Mouse (Mus musculus) forebrain, embryonic 10.5 days (tissue): ENCODE data around the gene Lgals7. TPM values are rescaled to one million over a fixed set of nuclear protein-coding genes. Genes with fewer than 3 reads are reported as not detected.
"Not testable (repeated sequence)": the region's sequence is repeated elsewhere in the genome, so short reads cannot be mapped to it uniquely, and the experiment has no call there.

Experiments used
- DNase-seq: peaks from one replicate; pipeline ENCODE4 v3.0.0-alpha.2; 2017; ENCODE audit warnings: low spot score; ENCODE audit errors: extremely low spot score
- H3K27ac ChIP-seq: fragments of 300-500 bp; sonication (generic); 2 replicates; pipeline ENCODE4 v1.5.1; 2016; ENCODE audit warnings: mild to moderate bottlenecking
- H3K27me3 ChIP-seq: fragments of 300-500 bp; sonication (generic); 2 replicates; pipeline ENCODE4 v1.6.1; 2016; ENCODE audit warnings: mild to moderate bottlenecking; ENCODE audit not compliant: poor library complexity, severe bottlenecking
- H3K36me3 ChIP-seq: fragments of 300-500 bp; sonication (generic); replicated peaks from 2 replicates; pipeline ENCODE4 v1.6.1; 2016; ENCODE audit warnings: mild to moderate bottlenecking, moderate library complexity
- H3K4me1 ChIP-seq: fragments of 300-500 bp; sonication (generic); 2 replicates; pipeline ENCODE4 v1.6.1; 2016
- H3K4me3 ChIP-seq: fragments of 300-500 bp; sonication (generic); 2 replicates; pipeline ENCODE4 v1.5.1; 2016; ENCODE audit warnings: mild to moderate bottlenecking, moderate library complexity
- H3K9me3 ChIP-seq: fragments of 300-500 bp; sonication (generic); 2 replicates; pipeline ENCODE4 v1.6.1; 2016; ENCODE audit warnings: mild to moderate bottlenecking, moderate library complexity
- WGBS: fragments of 180-500 bp; shearing (Covaris S2); methylation state at CpG from one replicate; pipeline ENCODE4 v1.1.7; 2016; 5-methylcytosine and 5-hydroxymethylcytosine counted together
- polyA plus RNA-seq: library from polyadenylated mRNA; unstranded; fragments of >200 nt; fragmentation: Nextera tagmentation; extraction: Ambion mirVana; gene quantifications from 2 replicates; pipeline ENCODE4 v1.2.1, GENCODE M21; 2016

Lgals7 gene
- polyA plus RNA-seq, 1 experiment from 2014 or later = 0.26 TPM

DNA sequence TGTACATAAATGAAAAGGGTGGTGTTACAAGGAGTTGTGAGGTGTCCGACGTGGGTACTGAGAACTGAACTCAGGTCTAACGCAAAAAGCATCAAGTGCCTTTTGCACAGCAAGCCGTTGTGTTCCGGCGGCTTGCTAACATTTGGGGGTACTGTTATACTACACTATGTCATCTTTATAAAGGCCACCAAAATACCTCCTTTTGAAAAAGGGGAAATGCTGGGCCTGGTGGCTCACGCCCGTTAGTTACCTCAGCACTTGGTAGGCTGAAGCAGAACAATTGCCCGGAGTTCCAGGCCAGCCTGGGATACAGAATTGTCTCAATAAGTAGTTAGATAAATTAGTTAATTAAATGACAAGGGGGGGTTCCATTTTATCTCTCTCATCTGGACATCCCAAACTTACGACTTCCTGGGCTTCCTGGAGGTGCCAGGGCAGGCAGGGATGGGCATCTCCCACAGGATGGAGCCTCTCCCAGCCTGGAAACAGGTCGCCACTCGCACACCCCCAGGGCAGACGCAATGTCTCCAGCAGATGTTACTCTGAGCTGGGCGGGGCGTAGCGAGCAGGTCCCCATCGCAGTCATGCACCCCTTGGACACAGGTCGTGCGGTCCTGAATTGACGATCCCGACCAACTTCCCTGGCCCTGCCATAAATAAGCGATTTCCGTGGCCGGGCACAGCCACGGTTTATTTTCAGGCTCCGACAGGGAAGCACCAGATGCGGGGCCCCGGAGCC lies 3.3 kb downstream of the Lgals7 start:
- WGBS = 91% methylated on average over 28 of the region's 28 CpGs
- Histone ChIP-seq H3K4me3 (peak overlapping the region; percentile 20; the same call in 1 of the 2 replicates), H3K27me3 (peaks cover 10% of the 10 kb centered on the region; the same call in 1 of the 2 replicates), H3K36me3 (no peaks in the 10 kb centered on the region), H3K27ac (peak overlapping the region; percentile 51; the same call in 1 of the 2 replicates), H3K4me1 (peaks cover 32% of the 10 kb centered on the region), H3K9me3 (no peaks in the 10 kb centered on the region)
- DNase-seq = no peak

DNA sequence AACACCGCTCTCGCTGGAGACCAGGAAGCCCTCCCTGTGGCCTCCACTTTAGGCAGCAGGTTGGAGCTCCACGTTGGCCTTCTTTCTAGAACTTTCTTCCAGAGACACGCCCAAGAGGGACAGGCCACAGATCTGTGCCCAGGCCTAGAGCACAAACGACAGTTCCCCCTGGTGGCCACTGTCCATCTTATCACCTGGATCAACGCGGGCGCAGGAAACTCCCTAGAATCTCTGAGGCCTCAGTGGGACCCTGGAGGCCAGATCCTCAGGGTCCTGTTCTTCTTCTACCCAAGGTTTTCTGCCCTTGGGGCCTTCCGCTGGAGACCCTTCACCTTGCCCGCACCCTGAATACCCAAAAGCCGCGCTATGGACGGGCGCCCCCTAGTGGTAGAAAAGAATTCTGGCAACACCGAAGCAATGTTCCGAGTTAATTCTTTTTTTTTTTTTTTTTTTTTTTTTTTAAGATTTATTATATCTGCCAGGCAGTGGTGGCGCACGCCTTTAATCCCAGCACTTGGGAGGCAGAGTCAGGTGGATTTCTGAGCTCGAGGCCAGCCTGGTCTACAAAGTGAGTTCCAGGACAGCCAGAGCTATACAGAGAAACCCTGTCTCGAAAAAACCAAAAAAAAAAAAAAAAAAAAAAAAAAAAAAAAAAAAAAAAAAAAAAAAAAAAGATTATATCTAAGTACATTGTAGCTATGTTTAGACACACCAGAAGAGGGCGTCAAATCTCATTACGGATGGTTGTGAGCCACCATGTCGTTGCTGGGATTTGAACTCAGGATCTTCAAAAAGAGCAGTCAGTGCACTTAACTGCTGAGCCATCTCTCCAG lies 4.1 kb downstream of the Lgals7 start:
- Histone ChIP-seq H3K27ac (peak overlapping the region; percentile 51; the same call in 1 of the 2 replicates), H3K4me3 (peak overlapping the region; percentile 20), H3K27me3 (peaks cover 10% of the 10 kb centered on the region; the same call in 1 of the 2 replicates), H3K4me1 (peaks cover 32% of the 10 kb centered on the region)
- peak; percentile 71 for DNase-seq
- H3K36me3 ChIP-seq, H3K9me3 ChIP-seq: not testable (repeated sequence)
- 32% methylated on average over 23 of the region's 23 CpGs for WGBS

DNA sequence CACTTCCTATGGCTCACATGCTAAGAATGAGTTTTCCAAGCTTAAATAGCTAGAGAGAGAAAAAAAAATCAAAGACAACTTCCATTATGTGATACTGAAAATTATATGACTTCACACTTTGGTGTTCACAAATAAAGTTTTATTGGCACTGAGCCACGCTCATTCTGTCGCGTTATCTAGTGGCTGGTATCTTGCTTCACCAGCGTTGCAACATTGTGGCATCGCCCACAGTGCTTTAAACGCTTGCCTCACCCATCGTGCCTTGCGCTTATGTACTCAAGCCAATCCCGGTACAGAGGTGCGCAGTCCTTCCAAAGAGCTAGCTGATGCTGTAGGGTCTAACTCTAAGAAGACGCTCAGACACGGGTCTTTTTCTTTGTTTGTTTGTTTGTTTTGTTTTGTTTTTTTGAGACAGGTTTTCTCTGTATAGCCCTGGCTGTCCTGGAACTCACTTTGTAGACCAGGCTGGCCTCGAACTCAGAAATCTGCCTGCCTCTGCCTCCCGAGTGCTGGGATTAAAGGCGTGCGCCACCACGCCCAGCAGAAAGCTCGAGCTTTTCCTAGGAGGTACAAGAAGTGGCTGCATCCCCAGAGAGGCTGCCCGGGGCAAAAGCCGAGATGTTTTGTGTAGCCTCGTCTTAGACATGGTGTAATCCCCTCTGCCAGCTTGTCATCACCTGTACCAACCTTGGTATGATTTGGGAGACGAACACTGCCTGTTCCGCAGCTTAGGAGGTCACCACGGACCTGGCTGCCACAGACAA lies 7.4 kb downstream of the Lgals7 start:
- 87% methylated on average over 24 of the region's 24 CpGs for WGBS
- H3K27ac ChIP-seq = no peak overlapping the region
- no peak for DNase-seq
- H3K36me3 ChIP-seq = no peaks in the 10 kb centered on the region
- peaks cover 8% of the 10 kb centered on the region for H3K4me1 ChIP-seq
- no peaks in the 10 kb centered on the region for H3K27me3 ChIP-seq
- no peak overlapping the region for H3K4me3 ChIP-seq
- no peaks in the 10 kb centered on the region for H3K9me3 ChIP-seq

DNA sequence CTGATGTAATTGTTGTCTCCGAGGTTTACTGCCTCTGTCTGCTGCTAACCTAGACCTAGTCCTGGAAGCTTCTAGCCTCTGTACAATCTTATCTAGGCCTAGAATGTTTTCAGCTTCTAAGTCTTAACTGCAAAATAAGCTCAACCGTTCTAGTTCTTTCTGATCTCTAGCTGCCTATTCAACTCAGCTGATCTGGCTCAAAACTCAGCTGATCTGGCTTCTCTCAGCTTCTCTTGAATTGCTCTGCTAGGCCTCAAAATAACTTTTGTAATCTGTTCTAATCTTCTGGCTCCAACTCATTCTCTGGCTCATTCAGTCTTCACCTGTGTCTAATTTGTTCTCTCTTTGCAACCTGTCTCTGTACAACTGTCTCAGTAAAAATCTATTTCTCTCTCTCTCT lies 10.9 kb downstream of the Lgals7 start:
- DNase-seq = no peak
- H3K4me3 ChIP-seq = no peak overlapping the region
- H3K27ac ChIP-seq = no peak overlapping the region
- WGBS = 78% methylated on average over 2 of the region's 2 CpGs
- no peaks in the 10 kb centered on the region for H3K9me3 ChIP-seq
- H3K36me3 ChIP-seq = no peaks in the 10 kb centered on the region
- H3K4me1 ChIP-seq = no peaks in the 10 kb centered on the region
- H3K27me3 ChIP-seq = no peaks in the 10 kb centered on the region

DNA sequence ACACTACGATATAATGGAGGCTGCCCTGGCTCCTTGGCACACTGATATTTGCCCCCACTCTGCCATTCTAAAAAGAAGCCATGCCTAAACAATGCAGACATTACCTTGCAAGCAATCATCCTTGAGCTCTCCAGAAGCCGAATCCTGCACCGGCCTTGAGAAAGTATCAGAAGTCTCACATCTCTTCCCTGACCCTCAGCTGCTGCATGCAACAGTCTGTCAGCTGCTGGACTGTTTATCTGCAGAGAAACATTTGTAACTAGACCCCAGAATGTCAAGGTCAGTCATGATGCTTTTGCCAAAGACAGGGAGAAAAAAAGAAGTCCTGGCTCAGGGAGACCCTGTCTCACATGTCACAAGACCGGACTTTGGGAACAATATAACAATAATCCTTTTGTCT lies 12.4 kb downstream of the Lgals7 start:
- DNase-seq = no peak
- Histone ChIP-seq H3K27ac (no peak overlapping the region), H3K27me3 (no peaks in the 10 kb centered on the region), H3K9me3 (no peaks in the 10 kb centered on the region), H3K4me3 (no peak overlapping the region), H3K36me3 (no peaks in the 10 kb centered on the region), H3K4me1 (peaks cover 6% of the 10 kb centered on the region)
- 87% methylated on average over 4 of the region's 4 CpGs for WGBS

DNA sequence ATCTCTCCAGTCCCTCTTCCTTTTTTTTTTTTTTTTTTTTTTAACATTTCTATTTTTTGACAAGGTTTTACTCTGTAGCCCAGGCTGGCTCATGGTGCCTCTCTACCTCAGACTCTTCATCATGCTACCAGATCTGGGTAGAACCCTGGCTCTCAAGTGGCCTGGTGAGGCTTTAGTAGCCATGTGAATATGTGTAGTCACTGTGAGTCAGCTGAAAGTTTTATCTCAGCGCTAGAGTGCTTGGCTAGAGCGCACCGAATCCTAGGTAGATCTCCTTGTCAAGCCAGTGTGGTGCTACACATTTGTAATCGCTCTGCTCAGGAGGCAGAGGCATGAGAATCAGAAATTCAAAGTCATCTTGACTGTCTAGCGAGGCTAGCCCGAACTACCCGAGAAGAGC lies 13.5 kb downstream of the Lgals7 start:
- H3K4me1 ChIP-seq = peaks cover 15% of the 10 kb centered on the region
- no peaks in the 10 kb centered on the region for H3K27me3 ChIP-seq
- H3K36me3 ChIP-seq = no peaks in the 10 kb centered on the region
- 89% methylated on average over 7 of the region's 7 CpGs for WGBS
- no peak overlapping the region for H3K4me3 ChIP-seq
- H3K27ac ChIP-seq = no peak overlapping the region
- no peaks in the 10 kb centered on the region for H3K9me3 ChIP-seq
- no peak for DNase-seq

DNA sequence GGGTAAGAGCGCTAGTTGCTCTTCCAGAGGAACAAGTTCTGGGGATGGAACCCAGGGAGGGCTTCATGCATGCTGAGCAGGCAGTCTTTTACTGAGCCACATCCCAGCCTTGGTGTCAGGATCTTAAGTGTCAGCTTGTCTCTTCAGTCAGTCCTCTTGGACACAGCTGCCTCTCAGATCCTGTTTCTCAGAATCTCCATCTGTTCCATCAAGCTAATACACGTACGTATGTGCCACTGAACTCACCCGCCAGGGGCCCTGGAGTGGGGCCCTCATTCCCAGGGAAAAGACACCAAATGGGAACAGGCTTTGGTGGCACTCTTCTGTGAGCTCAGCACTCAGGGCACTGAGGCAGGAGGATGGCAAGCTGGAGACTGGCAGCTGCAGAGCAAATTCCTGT lies 14.2 kb downstream of the Lgals7 start:
- no peak for DNase-seq
- H3K4me1 ChIP-seq = peaks cover 15% of the 10 kb centered on the region
- no peaks in the 10 kb centered on the region for H3K36me3 ChIP-seq
- no peak overlapping the region for H3K27ac ChIP-seq
- no peaks in the 10 kb centered on the region for H3K27me3 ChIP-seq
- H3K4me3 ChIP-seq = no peak overlapping the region
- H3K9me3 ChIP-seq = no peaks in the 10 kb centered on the region
- 88% methylated on average over 4 of the region's 4 CpGs for WGBS

DNA sequence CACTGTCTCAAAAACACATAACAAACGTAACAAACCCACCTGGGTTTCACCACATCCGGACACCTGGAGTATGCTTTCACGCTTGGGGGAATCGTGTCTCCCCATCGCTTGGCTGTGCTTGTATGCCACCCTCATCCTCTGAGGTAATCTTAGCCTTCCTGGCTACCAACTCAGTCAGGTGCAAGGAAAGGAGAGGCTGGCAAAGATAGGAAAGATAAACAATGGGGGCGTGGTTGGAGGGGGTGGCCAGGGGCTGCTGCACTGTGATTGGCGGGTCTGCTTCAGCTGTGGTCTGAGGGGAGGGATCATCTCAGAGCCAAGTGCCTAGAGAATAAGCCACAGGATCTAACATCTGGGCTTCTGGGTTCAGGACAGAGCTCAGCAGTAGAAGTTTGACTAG lies 16.0 kb downstream of the Lgals7 start:
- Histone ChIP-seq H3K4me1 (peaks cover 15% of the 10 kb centered on the region), H3K27ac (no peak overlapping the region), H3K27me3 (no peaks in the 10 kb centered on the region), H3K36me3 (no peaks in the 10 kb centered on the region), H3K9me3 (no peaks in the 10 kb centered on the region), H3K4me3 (no peak overlapping the region)
- DNase-seq = no peak
- WGBS = 79% methylated on average over 7 of the region's 7 CpGs

DNA sequence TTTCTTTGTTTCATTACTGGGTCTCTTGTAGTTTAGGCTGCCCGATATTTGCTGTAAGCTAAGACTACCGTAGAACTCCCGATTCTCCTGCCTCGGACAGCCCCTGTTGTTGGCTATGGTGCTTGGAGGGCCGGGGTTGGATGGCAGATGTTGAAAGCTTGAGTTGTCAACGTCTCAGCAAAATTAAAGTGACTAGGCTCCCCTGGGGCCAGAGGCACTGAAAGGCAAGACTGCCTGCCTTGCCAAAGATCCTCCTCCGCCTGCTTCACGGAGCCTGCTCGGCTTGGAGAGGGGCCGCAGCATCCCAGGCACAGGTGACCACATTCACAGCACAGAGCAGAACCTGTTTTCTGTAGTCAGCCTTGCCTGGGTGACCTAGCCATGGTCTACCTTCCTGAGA lies 16.9 kb downstream of the Lgals7 start:
- Histone ChIP-seq H3K27me3 (no peaks in the 10 kb centered on the region), H3K4me3 (no peak overlapping the region), H3K36me3 (no peaks in the 10 kb centered on the region), H3K9me3 (no peaks in the 10 kb centered on the region), H3K27ac (no peak overlapping the region), H3K4me1 (peaks cover 15% of the 10 kb centered on the region)
- no peak for DNase-seq
- 86% methylated on average over 10 of the region's 10 CpGs for WGBS

DNA sequence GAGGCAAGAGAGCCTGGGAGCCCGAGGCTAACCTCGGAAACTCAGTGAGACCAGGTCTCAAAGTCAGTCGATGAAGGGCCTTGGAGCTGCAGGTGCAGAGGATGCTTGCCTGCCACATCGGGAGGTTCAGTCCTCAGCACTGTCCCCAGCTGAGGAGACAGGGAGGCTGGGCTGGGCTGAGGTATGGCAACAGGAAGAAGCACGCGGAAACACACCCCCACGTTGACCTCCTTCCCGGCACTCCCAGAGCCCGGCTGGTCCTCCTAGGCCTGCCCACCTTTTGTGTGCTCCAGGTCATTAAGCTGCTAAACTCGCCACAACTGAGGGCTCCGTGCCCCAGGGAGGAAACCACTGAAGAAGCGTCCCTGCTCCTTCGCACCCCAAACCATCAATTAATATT lies 17.5 kb downstream of the Lgals7 start, which contains the start of gene Capn12:
Gene Capn12 (plus strand): TSS at position 224 of the 400 bp plus-strand sequence.
- WGBS = 42% methylated on average over 13 of the region's 13 CpGs
- DNase-seq = no peak
- Histone ChIP-seq H3K4me3 (no peak within 1 kb of the TSS), H3K4me1 (peaks cover 15% of the 10 kb centered on the region), H3K36me3 (no peaks in the 10 kb centered on the region), H3K27me3 (peaks cover 4% of the 10 kb centered on the region), H3K27ac (peak within 1 kb of the TSS; percentile 51), H3K9me3 (no peaks in the 10 kb centered on the region)

DNA sequence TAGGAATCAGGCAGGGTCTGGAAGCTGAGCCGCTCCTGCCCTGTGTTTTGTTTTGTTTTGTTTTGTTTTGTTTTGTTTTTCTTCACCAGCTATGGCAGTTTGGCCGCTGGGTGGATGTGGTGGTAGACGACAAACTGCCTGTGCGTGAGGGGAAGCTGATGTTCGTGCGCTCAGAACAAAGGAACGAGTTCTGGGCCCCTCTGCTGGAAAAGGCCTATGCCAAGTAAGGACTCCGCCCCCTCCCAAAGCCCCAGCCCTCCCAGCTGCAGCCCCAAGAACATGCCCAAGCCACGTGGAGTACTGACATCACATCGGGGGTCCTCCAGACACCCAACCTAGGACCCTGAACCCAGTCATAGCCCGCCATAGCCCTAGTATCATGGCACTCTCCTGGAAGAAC lies 19.4 kb downstream of the Lgals7 start:
- H3K9me3 ChIP-seq = no peaks in the 10 kb centered on the region
- no peak overlapping the region for H3K4me3 ChIP-seq
- H3K36me3 ChIP-seq = no peaks in the 10 kb centered on the region
- peaks cover 23% of the 10 kb centered on the region for H3K27me3 ChIP-seq
- no peak overlapping the region for H3K27ac ChIP-seq
- 85% methylated on average over 11 of the region's 11 CpGs for WGBS
- peaks cover 19% of the 10 kb centered on the region for H3K4me1 ChIP-seq
- no peak for DNase-seq

DNA sequence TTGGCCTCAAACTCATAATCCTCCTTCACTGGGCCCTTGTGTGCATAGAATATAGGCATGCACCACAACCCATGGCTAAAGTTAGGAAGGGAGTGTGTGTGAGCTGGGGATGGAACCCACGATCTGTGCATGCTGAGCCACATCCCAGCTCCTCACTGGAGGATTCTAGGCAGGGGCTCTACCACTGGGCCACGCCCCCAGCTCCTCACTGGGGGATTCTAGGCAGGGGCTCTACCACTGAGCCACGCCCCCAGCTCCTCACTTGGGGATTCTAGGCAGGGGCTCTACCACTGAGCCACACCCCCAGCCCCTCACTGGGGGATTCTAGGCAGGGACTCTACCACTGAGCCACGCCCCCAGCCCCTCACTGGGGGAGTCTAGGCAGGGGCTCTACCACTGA lies 20.1 kb downstream of the Lgals7 start:
- peaks cover 29% of the 10 kb centered on the region for H3K27me3 ChIP-seq
- WGBS = 85% methylated on average over 4 of the region's 4 CpGs

More for the DNA sequence above, 20.1 kb downstream of the Lgals7 start:
- H3K9me3 ChIP-seq, DNase-seq, H3K27ac ChIP-seq, H3K4me3 ChIP-seq, H3K36me3 ChIP-seq: not testable (repeated sequence)
- peaks cover 26% of the 10 kb centered on the region for H3K4me1 ChIP-seq
